Mouse (Mus musculus) kidney, embryonic 15.5 days (tissue): ENCODE data around the gene Terb1. TPM values are rescaled to one million over a fixed set of nuclear protein-coding genes. Genes with fewer than 3 reads are reported as not detected.

Experiments
- ATAC-seq: fragments of 200-750 bp; cut with Nextera tagmentation; replicated peaks from 2 replicates; pipeline ENCODE4 v1.8.0; 2017; ENCODE audit warnings: moderate TSS enrichment; ENCODE audit not compliant: low FRiP score
- H3K27ac ChIP-seq: fragments of 300-500 bp; sonication (generic); 2 replicates; pipeline ENCODE4 v1.5.1; 2015; ENCODE audit warnings: mild to moderate bottlenecking, inconsistent platforms
- H3K27me3 ChIP-seq: fragments of 300-500 bp; sonication (generic); 2 replicates; pipeline ENCODE4 v1.6.1; 2015; ENCODE audit warnings: inconsistent platforms
- H3K36me3 ChIP-seq: fragments of 300-500 bp; sonication (generic); 2 replicates; pipeline ENCODE4 v1.6.1; 2015; ENCODE audit warnings: inconsistent platforms
- H3K4me1 ChIP-seq: fragments of 300-500 bp; sonication (generic); 2 replicates; pipeline ENCODE4 v1.6.1; 2015; ENCODE audit warnings: inconsistent platforms
- H3K4me2 ChIP-seq: fragments of 300-500 bp; sonication (generic); 2 replicates; pipeline ENCODE4 v1.6.1; 2015; ENCODE audit warnings: moderate library complexity, mild to moderate bottlenecking, inconsistent platforms
- H3K4me3 ChIP-seq: fragments of 300-500 bp; sonication (generic); replicated peaks from 2 replicates; pipeline ENCODE4 v1.5.1; 2015; ENCODE audit warnings: mild to moderate bottlenecking, inconsistent platforms
- H3K9ac ChIP-seq: fragments of 300-500 bp; sonication (generic); 2 replicates; pipeline ENCODE4 v1.6.1; 2015; ENCODE audit warnings: mild to moderate bottlenecking, inconsistent platforms
- H3K9me3 ChIP-seq: fragments of 300-500 bp; sonication (generic); replicated peaks from 2 replicates; pipeline ENCODE4 v1.6.1; 2016; ENCODE audit warnings: inconsistent platforms
- WGBS: fragments of 180-500 bp; shearing (Covaris S2); methylation state at CpG from one replicate; pipeline ENCODE4 v1.1.7; 2015; ENCODE audit warnings: mixed read lengths; 5-methylcytosine and 5-hydroxymethylcytosine counted together
- polyA plus RNA-seq: library from polyadenylated mRNA; unstranded; fragments of >200 nt; fragmentation: Nextera tagmentation; extraction: Ambion mirVana; gene quantifications from 2 replicates; pipeline ENCODE4 v1.2.1, GENCODE M21; 2015

Terb1 gene
- 0.32 and 0.48 TPM in 2 replicates for polyA plus RNA-seq

DNA sequence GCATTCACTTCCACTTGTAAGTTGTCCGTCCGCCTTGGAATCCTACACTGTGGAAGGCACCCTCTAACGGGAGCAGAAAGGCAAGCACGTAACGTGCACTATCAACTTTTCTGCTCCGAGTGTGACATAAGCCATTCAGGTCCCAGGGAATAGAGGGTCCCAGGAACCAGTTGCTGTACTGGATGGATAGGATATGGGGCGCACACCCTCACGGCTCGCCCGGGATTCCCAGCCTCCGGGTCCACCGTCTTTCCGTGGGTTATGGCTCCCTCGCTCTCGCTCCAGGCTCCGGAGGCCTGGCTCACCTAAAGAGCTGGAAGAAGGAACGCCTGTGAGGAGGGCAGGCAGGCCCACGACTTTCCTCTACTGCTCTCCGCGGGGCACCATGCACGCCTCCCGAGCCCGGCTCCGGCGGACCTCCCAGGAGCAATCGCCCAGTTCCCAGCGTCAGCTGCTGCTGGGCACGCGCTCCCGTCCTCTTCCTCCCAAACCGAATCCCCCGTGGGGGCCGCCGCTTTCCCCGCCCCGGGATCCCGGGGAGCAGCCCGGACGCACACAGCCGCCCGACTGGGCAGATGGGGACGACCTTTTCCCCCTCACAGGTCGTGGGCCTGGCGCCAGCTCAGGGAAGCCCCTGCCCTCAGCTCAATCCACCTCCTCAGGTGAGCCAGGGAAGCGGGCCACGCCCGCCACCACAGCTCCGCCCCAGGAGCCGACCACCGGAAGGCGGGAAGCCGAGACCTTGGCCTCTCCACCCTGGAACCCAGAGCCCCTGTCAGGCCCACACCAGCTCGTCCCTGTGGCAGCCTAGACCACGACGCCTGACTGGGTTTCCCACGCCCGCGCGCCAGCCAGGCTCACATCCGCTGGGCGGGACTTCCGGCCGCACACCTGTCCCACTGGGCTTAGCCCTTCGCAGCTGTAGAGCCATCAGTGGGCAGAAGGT is at the start of gene Terb1:
TSS of gene Terb1 (minus strand) at position 850 of the 946 bp plus-strand sequence.
- H3K9me3 ChIP-seq, result no peaks in the 10 kb centered on the region
- peak within 1 kb of the TSS; percentile 71 for H3K27ac ChIP-seq
- peak within 1 kb of the TSS; percentile 62 for H3K4me3 ChIP-seq
- WGBS, result 1% methylated on average over 62 of the region's 64 CpGs
- peak within 1 kb of the TSS; percentile 99 for H3K4me2 ChIP-seq
- peaks cover 10% of the 10 kb centered on the region; the same call in 1 of the 2 replicates for H3K4me1 ChIP-seq
- H3K9ac ChIP-seq, result peak within 1 kb of the TSS; percentile 59
- peaks cover 24% of the 10 kb centered on the region for H3K36me3 ChIP-seq
- ATAC-seq, result peak; percentile 92
- H3K27me3 ChIP-seq, result no peaks in the 10 kb centered on the region

- no peaks in the 10 kb centered on the region for H3K36me3 ChIP-seq
- no peak overlapping the region for H3K4me3 ChIP-seq
- WGBS, result 69% methylated on average over 7 of the region's 7 CpGs
- no peaks in the 10 kb centered on the region for H3K9me3 ChIP-seq
- H3K4me1 ChIP-seq, result no peaks in the 10 kb centered on the region
- no peak overlapping the region for H3K9ac ChIP-seq
- no peak overlapping the region for H3K4me2 ChIP-seq
- ATAC-seq, result no peak
- H3K27ac ChIP-seq, result no peak overlapping the region
- H3K27me3 ChIP-seq, result no peaks in the 10 kb centered on the region
These were observed 47.5 kb upstream of the Terb1 start for GRCm38 (mm10) chr8:104557226-104557625.

DNA sequence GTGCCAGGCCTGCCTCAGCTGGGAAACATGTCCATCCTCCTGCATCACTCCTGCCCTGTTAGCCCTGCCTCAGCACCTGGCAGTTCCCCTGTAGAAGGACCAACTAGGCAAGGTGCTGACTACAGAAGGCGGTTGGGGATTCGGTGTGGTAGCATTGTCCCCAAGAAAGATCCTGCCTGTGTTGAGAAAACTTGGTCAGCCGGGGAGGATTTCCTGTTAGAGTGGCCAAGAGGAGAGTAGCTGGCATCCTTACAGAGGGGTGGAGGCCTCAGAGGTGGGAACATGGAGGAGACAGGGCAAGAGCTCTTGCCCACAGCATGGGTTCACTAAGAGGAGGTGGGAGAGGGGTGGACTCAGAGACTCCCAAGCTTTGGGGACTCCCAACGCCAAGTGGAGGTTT is 45.5 kb upstream of the Terb1 start:
- ATAC-seq, result no peak
- H3K9ac ChIP-seq, result no peak overlapping the region
- no peaks in the 10 kb centered on the region for H3K36me3 ChIP-seq
- H3K27me3 ChIP-seq, result no peaks in the 10 kb centered on the region
- H3K4me3 ChIP-seq, result no peak overlapping the region
- no peaks in the 10 kb centered on the region for H3K9me3 ChIP-seq
- no peak overlapping the region for H3K4me2 ChIP-seq
- no peaks in the 10 kb centered on the region for H3K4me1 ChIP-seq
- 82% methylated on average over 4 of the region's 4 CpGs for WGBS
- no peak overlapping the region for H3K27ac ChIP-seq

DNA sequence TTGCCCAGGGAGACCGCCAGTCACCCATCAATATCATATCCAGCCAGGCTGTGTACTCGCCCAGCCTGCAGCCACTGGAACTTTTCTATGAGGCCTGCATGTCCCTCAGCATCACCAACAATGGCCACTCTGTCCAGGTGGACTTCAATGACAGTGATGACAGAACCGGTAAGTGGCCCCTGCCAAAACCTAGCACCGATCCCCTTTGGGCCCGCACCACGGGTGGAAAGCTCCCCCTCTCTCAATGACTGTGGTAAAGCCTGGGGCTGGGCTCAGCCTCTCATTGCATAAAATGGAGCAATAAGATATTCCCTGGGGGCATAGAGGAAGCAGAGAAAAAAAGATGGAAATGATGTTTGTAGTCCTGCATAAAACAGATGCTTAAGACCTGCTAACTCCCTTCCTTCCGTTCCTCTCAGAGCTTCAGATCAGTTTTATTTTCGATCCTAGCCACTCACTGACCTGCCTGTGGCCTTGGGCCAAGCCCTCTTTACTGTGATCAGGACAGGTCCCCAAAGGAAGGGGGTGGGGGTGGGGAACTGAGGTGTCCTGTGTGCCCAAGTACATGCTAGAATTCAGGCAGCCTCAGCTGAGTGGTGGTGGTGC is 33.8 kb upstream of the Terb1 start:
- WGBS, result 82% methylated on average over 8 of the region's 8 CpGs
- Histone ChIP-seq H3K27me3 (peaks cover 60% of the 10 kb centered on the region), H3K4me1 (peaks cover 19% of the 10 kb centered on the region)

DNA sequence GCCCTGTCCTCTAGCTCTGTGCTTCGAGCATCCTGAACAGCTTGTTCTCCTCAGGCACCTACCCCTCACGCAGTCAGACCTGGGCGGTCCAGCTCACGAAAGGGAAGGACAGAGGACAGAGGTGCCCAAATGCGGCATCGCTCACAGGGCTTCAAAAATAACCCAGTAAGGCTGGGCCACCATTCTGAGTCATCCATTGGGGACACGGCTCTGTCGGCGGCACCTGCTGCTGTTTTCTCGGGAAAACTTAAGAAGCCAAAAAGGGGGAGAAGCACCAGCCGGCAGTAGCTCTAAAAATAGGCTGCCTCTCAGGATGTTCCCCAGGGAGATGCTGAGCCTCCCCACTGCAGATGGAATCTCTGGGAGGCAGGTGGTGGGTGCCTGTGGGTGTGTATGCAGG is 32.5 kb upstream of the Terb1 start:
- Histone ChIP-seq H3K9ac (no peak overlapping the region), H3K27me3 (peaks cover 60% of the 10 kb centered on the region), H3K4me3 (no peak overlapping the region), H3K4me1 (peaks cover 19% of the 10 kb centered on the region), H3K36me3 (no peaks in the 10 kb centered on the region), H3K27ac (no peak overlapping the region), H3K9me3 (no peaks in the 10 kb centered on the region), H3K4me2 (peak overlapping the region; percentile 7; the same call in 1 of the 2 replicates)
- ATAC-seq, result no peak
- WGBS, result 8% methylated on average over 11 of the region's 11 CpGs

More for the DNA sequence above, 33.8 kb upstream of the Terb1 start:
- H3K4me3 ChIP-seq, result no peak overlapping the region
- H3K4me2 ChIP-seq, result no peak overlapping the region
- ATAC-seq, result no peak
- no peaks in the 10 kb centered on the region for H3K36me3 ChIP-seq
- H3K9me3 ChIP-seq, result no peaks in the 10 kb centered on the region
- no peak overlapping the region for H3K27ac ChIP-seq
- H3K9ac ChIP-seq, result no peak overlapping the region

- peak overlapping the region; percentile 29; the same call in 1 of the 2 replicates for H3K9ac ChIP-seq
- peak overlapping the region; percentile 96 for H3K4me2 ChIP-seq
- peaks cover 60% of the 10 kb centered on the region for H3K27me3 ChIP-seq
- ATAC-seq, result no peak
- peaks cover 19% of the 10 kb centered on the region for H3K4me1 ChIP-seq
- H3K27ac ChIP-seq, result no peak overlapping the region
- no peaks in the 10 kb centered on the region for H3K9me3 ChIP-seq
- no peaks in the 10 kb centered on the region for H3K36me3 ChIP-seq
- 12% methylated on average over 8 of the region's 8 CpGs for WGBS
- H3K4me3 ChIP-seq, result peak overlapping the region; percentile 55
These were observed 31.8 kb upstream of the Terb1 start for GRCm38 (mm10) chr8:104541515-104541880.

GRCm38 (mm10) chr8:104540710-104541514 is 31.2 kb upstream of the Terb1 start:
- Histone ChIP-seq H3K27me3 (peaks cover 60% of the 10 kb centered on the region), H3K4me2 (peak overlapping the region; percentile 96), H3K4me1 (peaks cover 19% of the 10 kb centered on the region), H3K27ac (no peak overlapping the region), H3K9me3 (no peaks in the 10 kb centered on the region), H3K36me3 (no peaks in the 10 kb centered on the region), H3K9ac (peak overlapping the region; percentile 29; the same call in 1 of the 2 replicates), H3K4me3 (peak overlapping the region; percentile 55)
- under 1% methylated on average over 72 of the region's 76 CpGs for WGBS
- ATAC-seq, result peak; percentile 63

- no peak for ATAC-seq
- Histone ChIP-seq H3K4me1 (peaks cover 20% of the 10 kb centered on the region), H3K4me3 (peak overlapping the region; percentile 55), H3K4me2 (peak overlapping the region; percentile 96), H3K36me3 (no peaks in the 10 kb centered on the region), H3K27me3 (peaks cover 60% of the 10 kb centered on the region), H3K27ac (no peak overlapping the region), H3K9me3 (no peaks in the 10 kb centered on the region), H3K9ac (no peak overlapping the region)
- 39% methylated on average over 7 of the region's 7 CpGs for WGBS
These were observed 30.5 kb upstream of the Terb1 start for GRCm38 (mm10) chr8:104540238-104540637.

DNA sequence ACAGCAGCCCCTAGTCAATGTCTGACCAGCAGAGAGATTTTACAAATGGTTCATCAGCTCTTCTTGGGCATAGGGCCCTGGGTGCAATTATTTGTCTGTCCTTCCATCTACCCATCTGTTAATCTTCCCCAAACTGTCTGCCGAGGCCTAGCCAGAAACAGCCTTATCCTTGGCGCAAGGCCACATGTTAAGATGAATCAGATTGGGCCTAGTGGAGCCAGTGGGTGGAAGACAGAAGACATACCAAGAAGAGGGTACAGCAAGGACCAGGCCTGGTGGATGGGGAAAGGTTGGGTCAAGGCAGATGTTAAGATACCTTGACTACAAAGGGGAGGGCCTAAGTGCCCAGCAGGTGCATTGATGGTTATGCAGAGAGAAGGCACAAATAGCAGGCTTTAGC is 29.9 kb upstream of the Terb1 start:
- WGBS, result 90% methylated on average over 2 of the region's 2 CpGs
- no peak overlapping the region for H3K4me3 ChIP-seq
- H3K9me3 ChIP-seq, result no peaks in the 10 kb centered on the region
- H3K27ac ChIP-seq, result no peak overlapping the region
- peaks cover 60% of the 10 kb centered on the region for H3K27me3 ChIP-seq
- H3K4me2 ChIP-seq, result no peak overlapping the region
- H3K36me3 ChIP-seq, result no peaks in the 10 kb centered on the region
- no peak for ATAC-seq
- H3K4me1 ChIP-seq, result peaks cover 27% of the 10 kb centered on the region
- no peak overlapping the region for H3K9ac ChIP-seq

GRCm38 (mm10) chr8:104538896-104539295 is 29.2 kb upstream of the Terb1 start:
- H3K4me2 ChIP-seq, result no peak overlapping the region
- no peak overlapping the region for H3K9ac ChIP-seq
- no peaks in the 10 kb centered on the region for H3K36me3 ChIP-seq
- no peak overlapping the region for H3K27ac ChIP-seq
- 90% methylated on average over 4 of the region's 4 CpGs for WGBS
- H3K27me3 ChIP-seq, result peaks cover 54% of the 10 kb centered on the region
- H3K4me1 ChIP-seq, result peaks cover 27% of the 10 kb centered on the region
- ATAC-seq, result no peak
- H3K4me3 ChIP-seq, result no peak overlapping the region
- H3K9me3 ChIP-seq, result no peaks in the 10 kb centered on the region

DNA sequence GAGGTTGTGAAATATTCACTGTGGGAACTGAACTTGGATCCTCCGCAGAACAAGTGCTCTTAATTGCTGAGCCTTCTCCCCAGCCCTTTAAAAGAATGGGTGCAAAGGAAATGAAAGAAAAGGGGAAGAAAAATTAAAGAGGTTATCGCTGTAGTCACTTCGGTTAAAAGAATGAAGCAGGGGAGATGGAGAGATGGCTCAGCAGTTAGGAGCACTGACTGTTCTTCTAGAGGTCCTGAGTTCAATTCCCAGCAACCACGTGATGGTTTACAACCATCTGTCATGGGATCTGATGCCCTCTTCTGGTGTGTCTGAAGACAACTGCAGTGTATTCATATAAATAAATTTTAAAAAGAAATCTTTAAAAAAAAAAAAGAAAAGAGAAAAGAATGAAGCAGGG is 26.3 kb upstream of the Terb1 start:
- no peaks in the 10 kb centered on the region for H3K9me3 ChIP-seq
- no peak overlapping the region for H3K4me3 ChIP-seq
- WGBS, result 88% methylated on average over 4 of the region's 4 CpGs
- peaks cover 3% of the 10 kb centered on the region; the same call in 1 of the 2 replicates for H3K36me3 ChIP-seq
- ATAC-seq, result no peak
- 0 out of 2 replicates have a peak overlapping the region, but pooled peaks have one; percentile 72 for H3K4me2 ChIP-seq
- H3K9ac ChIP-seq, result no peak overlapping the region
- no peak overlapping the region for H3K27ac ChIP-seq
- peaks cover 30% of the 10 kb centered on the region for H3K4me1 ChIP-seq
- H3K27me3 ChIP-seq, result peaks cover 25% of the 10 kb centered on the region
